Mouse (Mus musculus) layer of hippocampus, adult 9-11 months (tissue): ENCODE data around the gene Tcf7l1.
A peak's percentile ranks its signal among the peaks of the same experiment; 100 is the strongest.
"Not testable (repeated sequence)": the region's sequence is repeated elsewhere in the genome, so short reads cannot be mapped to it uniquely, and the experiment has no call there.

ENCODE experiments used
- DNase-seq: peaks from one replicate; pipeline ENCODE4 v3.0.0; 2022

Gene Tcf7l1

DNA sequence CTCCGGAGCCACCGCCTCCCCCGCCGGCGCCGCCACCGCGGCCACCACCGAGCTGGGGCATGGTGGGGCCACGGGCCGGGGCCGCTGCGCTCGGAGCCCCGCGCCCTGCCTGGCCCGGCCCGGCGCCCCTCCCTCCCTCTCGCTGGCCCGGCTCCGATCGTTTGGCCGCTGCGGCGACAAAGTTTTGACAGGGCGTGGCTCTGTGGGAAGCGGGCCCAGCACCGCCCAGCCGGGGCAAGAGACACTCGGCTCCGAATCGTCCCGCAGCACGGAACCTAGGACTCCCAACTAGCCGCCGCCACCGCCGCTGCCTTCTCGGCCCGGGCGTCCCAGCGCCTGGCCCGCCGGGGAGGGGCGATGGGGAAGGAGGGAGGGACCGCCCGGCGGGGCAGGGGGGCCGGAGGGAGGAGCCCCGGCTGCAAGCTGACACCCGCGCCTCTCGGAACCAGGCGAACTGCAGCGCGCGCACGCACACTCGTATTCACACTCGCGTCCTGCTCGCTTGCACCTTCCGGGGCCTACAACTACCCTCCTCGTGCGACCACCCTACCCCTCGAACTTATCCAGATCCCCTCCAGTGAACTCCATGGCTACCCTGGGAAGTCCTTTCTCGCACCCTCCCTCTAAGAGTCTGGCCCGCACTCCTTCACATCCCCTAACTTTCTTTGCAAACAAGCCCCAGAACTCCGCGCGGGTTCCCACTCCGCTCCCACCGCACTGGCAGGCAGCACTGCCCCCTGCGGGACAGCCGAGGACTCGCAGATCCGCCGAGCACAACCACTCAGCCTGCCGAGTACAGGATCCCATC lies at the start of gene Tcf7l1:
TSS of gene Tcf7l1 (minus strand) at position 363 of the 808 bp plus-strand sequence.
- DNase-seq, result peak; percentile 70

DNA sequence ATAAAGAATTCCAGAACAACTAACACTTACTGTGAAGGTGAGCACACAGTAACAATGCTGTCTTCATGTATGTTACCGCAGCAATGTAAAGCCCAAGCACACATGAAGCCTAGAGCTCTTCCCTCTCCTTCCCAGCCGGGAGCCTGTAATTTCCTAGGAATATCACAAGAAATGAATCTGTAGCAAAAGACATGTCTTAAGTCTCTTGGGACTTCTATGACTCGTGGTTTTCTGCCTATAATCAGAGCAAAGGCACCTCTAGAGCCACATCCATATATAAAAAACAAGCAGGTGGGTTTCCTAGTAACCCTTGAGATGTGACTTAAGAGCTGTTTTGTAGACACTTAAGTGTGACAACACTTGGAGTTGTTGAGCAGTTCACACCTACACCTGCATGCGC lies 48.7 kb upstream of the Tcf7l1 start:
- no peak for DNase-seq

GRCm38 (mm10) chr6:72834518-72834917 lies 45.5 kb upstream of the Tcf7l1 start:
- no peak for DNase-seq

DNA sequence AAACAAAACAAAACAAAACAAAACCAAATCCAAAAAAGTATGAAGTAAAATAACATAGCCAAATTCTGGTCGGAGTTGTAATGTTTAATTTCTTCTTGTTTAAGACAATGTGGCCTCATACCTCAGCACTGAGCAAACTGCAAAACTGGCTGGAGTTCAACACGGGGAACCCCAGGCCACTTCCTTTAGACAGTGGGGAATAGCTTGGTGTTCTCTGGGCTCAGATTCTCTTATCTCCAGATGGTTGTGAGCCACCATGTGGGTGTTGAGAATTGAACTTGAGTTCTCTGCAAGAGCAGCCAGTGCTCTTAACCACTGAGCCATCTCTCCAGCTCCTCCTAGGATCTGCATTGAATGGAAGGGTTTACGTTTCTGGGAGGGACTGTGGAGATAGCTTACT lies 42.8 kb upstream of the Tcf7l1 start:
- DNase-seq, result no peak

- DNase-seq, result peak; percentile 17
These were observed 42.2 kb upstream of the Tcf7l1 start for GRCm38 (mm10) chr6:72831276-72831675.

- DNase-seq, result no peak
These were observed 39.8 kb upstream of the Tcf7l1 start for GRCm38 (mm10) chr6:72828857-72829256.

DNA sequence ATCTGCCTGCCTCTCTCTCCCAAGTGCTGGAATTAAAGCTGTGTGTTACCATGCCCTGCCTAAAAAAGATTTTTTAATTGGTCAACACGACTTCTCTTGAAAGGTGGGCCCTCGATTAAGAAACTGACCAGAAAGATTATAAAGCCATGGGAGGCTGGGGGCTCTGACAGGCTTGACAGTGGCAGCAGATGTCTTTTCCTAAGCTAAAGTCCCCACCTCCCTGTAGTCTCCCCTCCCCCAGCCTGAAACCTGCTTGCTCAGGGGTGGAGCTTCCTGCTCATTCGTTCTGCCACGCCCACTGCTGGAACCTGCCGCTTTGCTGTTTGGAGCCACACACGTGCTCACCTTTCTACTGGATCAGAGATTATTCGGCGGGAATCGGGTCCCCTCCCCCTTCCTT lies 39.0 kb upstream of the Tcf7l1 start:
- not testable (repeated sequence) for DNase-seq

DNA sequence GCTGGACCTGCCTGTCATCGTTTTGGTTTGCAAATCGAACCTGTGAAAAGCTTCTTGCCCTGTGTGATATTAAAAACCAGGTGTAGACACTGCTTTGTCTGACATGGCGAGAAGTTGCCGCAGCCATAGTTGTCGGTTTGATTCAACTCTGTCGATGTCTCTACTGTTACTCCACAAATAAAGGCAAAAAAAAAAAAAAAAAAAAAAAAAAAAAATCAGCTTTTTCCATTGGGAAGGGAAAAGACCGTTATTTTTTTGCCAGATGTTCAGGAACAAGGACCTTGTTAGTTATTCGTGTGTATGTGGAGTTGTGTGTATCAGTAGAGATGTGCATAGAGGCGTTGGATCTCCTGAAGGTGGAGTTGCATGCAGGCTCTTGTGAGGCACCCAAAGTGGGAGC lies 36.7 kb upstream of the Tcf7l1 start:
- DNase-seq, result no peak

DNA sequence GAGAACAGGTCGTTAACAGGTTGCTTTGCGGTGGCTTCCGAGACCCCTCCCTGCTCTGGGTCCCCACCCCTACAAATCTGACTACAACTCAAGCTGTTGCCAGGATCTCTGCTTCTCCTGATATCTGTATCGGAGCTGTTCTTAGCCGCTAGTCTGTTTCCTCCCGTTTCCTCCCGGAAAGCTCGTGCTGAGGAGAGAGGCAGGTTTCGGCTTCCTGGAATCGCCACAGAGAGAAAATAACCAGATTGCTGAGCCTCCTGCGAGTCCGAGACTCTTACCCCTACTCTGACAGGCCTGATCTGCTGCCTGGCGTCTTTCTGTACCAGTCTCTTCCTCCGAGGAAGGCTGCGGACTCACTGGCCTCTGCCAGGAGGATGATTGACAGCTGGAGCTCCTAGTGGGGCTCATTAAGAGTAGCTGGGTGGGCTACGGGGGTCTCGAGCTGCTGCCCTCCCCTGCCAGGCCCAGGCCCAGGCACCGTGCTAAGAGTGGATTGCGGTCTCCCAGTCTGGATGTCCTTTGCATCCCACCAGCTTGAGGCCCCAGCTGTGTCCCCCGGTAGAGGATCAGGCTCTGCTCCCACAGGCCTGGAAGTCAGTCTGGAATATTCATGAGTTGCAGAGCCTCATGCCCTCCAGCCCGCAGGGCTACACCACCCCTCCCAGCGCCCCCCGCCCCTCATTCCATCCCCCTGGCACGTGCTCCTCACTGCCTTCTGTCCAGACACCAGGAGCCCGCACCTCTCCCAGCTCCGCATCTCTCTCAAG lies 36.1 kb upstream of the Tcf7l1 start:
- no peak for DNase-seq

- no peak for DNase-seq
These were observed 24.4 kb upstream of the Tcf7l1 start for GRCm38 (mm10) chr6:72813456-72813855.

DNA sequence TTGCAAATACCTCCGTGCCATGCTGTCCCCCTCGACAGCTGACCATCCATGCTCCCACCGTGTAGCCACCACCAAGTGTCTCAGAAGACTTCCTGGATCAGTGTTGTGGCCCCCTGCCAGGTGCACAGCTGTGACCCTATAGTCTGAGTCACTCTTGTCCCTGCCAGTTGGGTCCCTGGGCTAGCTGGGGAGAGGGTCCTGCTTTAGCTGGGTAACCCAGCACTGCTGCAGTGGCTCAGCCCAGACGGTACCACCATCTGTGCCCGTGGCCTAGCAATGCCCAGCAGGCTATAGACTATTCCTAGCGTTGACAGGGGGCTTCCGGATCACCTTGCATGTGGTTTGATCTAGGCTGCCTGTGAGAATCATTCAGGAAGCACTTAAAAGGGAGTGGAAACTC lies 21.2 kb upstream of the Tcf7l1 start:
- no peak for DNase-seq

GRCm38 (mm10) chr6:72809522-72810149 lies 20.6 kb upstream of the Tcf7l1 start:
- DNase-seq, result no peak

DNA sequence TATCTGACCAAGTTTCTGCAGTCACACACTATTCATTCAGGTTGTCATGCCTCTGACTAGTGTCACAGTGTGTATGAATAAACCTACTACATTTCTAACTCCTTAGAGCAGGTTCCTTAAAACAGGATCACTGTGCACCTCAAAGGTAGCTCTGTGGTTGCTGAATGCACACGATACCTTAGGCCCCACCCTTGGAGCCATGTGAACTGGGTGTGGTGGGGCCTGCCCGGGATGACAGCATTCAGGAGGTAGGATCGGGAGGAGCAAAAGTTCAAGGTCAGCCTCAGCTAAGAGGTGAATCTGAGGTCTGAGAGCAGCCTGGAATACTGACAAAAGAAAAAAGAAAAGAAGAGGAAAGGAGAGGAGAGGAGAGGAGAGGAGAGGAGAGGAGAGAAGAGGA lies 19.3 kb upstream of the Tcf7l1 start:
- no peak for DNase-seq

GRCm38 (mm10) chr6:72803669-72804068 lies 14.6 kb upstream of the Tcf7l1 start:
- DNase-seq, result no peak

DNA sequence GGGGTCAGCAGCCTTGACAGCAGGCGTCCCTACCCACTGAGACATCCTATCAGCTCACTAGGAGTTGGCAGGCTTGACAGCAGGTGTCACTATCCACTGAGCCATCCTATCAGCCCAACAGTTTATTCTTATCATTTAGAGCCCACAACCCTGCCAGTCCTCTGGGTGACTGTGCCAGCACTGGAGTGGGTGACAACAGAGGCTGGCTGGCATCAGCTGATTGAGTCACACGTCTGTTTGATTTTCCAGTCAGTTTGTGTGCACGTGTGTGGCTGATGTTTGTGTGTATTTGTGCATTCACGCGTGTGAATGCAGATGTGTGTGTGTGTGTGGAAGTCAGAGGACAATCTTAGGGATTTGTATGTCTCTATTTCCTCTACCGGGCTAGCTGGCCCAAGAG lies 13.1 kb upstream of the Tcf7l1 start:
- no peak for DNase-seq

- DNase-seq, result no peak
These were observed 11.6 kb upstream of the Tcf7l1 start for GRCm38 (mm10) chr6:72800641-72801040.

- DNase-seq, result no peak
These were observed 8.7 kb upstream of the Tcf7l1 start for GRCm38 (mm10) chr6:72797763-72798162.

- DNase-seq, result no peak
These were observed 6.4 kb upstream of the Tcf7l1 start for GRCm38 (mm10) chr6:72795444-72795843.

- no peak for DNase-seq
These were observed 5.8 kb upstream of the Tcf7l1 start for GRCm38 (mm10) chr6:72794870-72795269.

DNA sequence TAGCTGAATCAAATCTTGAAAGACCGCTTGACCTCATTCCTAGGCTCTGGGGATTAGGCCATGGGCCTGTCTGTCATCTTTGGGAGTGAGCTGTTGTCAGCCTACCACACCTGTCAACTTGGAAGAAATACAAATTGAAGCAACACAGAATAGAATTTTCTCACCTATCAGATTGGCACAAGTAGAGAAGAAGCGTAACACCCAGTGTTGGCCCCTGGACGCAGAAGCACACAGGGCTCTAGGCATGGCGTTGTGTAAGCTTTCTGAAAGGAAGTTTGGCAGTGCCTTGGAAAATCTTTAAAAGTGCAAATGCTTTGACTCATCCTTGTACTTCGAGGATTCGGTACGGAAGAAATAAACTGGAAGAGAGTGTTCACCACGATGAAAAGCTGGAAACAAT lies 3.6 kb upstream of the Tcf7l1 start:
- DNase-seq, result no peak

GRCm38 (mm10) chr6:72787948-72788891 lies 834 bp downstream of the Tcf7l1 start:
- no peak for DNase-seq

GRCm38 (mm10) chr6:72787322-72787947 lies 1.6 kb downstream of the Tcf7l1 start:
- DNase-seq, result no peak
